Mouse (Mus musculus) layer of hippocampus, adult 8-10 months (tissue): ENCODE results near the gene Egr4. TPM values are rescaled to one million over a fixed set of nuclear protein-coding genes. Genes with fewer than 3 reads are reported as not detected.

Experiments
- DNase-seq, 2 experiments: peaks; one replicate each; pipeline ENCODE4 v3.0.0; 2022; ENCODE audit warnings: low spot score in 2 of 2
- total RNA-seq, 4 experiments: library from RNA; stranded (reverse); gene quantifications; 2 replicates each; pipeline ENCODE4 v1.2.4; 2022

Gene Egr4
- total RNA-seq, 4 experiments from 2014 or later, result 18.5 to 24.4 (median 20.1) TPM

DNA sequence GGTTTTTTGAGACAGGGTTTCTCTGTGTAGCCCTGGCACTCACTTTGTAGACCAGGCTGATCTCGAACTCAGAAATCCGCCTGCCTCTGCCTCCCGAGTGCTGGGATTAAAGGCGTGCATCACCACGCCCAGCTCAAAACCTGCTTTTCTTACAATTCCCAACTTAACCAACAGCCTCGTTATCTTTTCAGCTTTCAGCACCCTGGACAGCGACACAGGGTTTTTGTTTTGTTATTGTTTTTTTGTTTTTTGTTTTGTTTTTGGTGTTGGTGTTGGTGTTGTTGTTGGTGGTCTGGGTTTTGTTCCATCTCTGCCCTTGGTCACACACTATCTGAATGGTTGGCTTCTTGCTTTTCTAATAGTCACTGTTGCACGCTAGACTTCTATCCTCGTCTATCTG, 15.2 kb downstream of the Egr4 start:
- no peak for DNase-seq

- no peak for DNase-seq
These were observed 16.4 kb downstream of the Egr4 start for GRCm38 (mm10) chr6:85496976-85497375.

DNA sequence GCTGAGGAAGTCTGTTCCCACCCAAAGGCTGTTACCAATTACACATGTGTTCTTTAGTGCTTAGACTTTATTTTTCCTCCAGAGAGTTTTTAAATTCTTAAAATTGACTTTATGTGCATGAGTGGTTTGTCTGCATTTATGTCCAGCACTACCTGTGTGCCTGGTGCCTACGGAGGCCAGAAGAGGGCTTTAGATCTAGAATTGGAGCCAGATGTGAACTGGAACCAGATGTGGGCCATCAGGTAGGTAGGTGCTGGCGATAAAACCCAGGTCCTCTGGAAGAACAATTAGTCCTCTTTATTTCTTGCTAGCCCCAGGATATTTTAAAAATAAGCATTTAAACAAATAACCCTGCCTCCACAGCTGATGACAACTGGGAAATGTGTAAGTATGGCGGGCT, 21.8 kb downstream of the Egr4 start:
- DNase-seq, result no peak

- DNase-seq, result no peak
These were observed 23.1 kb downstream of the Egr4 start for GRCm38 (mm10) chr6:85490252-85490651.

DNA sequence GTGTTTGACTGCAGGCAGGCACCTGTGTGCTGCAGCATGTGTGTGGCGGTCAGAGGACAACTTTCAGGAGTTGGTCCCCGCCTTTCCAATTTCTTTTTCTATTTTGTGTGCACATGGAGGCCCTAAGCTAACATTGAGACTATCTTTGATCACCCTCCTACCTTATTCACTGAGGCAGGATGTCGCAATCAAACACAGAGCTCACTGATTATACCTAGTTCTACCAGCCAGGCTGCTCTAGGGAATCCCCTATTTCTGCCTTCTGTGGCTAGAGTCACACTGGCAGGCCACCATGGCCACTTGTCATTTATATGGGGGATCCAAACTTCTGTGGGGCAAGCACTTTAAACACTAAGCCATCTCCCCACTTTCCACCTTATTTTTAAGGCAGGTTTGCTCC, 23.7 kb downstream of the Egr4 start:
- no peak for DNase-seq

- no peak for DNase-seq
These were observed 24.9 kb downstream of the Egr4 start for GRCm38 (mm10) chr6:85488510-85488909.

GRCm38 (mm10) chr6:85485738-85486137, 27.7 kb downstream of the Egr4 start:
- DNase-seq, result no peak

GRCm38 (mm10) chr6:85483843-85484721, 29.3 kb downstream of the Egr4 start:
- no peak for DNase-seq

GRCm38 (mm10) chr6:85480685-85481084, 32.7 kb downstream of the Egr4 start:
- no peak for DNase-seq

GRCm38 (mm10) chr6:85479979-85480378, 33.4 kb downstream of the Egr4 start:
- no peak for DNase-seq

DNA sequence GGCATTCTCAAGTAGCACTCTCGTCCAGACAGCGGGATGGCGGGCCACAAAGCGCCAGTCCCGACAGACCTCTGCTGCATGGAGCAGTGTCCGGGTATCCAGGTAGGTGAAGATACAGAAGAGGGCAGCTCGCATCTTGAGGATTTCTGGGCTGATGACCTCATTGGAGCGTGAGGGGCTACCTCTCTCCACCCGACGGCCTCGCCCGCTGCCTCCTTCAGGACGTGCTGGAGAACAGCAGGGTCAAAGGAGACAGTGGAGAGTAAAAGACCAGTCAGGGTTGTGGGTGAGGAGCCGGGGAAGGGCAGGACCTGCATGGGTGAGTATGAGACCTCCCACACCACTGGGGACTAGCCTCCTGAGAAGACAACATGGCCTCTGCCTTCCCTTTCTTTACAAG, 35.0 kb downstream of the Egr4 start:
- no peak for DNase-seq

- DNase-seq, result no peak
These were observed 35.9 kb downstream of the Egr4 start for GRCm38 (mm10) chr6:85477366-85477917.

DNA sequence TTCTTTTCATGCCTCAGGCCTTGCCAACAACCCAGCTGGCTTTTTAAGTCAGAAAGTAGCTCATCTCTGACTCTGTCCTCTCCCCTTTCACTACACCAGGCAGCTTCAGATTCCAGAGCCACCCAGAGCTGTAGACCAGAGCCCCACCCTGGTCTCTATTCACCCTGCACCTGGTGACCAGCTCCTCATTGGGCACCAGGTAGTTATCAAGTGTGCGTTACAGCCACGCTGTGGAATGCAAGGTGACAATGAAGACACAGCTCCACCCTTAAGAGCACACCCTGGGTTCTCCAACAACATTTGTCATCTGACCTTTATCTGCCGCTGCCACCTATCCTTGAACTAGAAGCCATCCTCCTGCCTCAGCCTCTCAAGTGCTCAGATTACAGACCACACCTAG, 37.8 kb downstream of the Egr4 start:
- DNase-seq, result no peak

GRCm38 (mm10) chr6:85472542-85472941, 40.8 kb downstream of the Egr4 start:
- DNase-seq, result no peak

DNA sequence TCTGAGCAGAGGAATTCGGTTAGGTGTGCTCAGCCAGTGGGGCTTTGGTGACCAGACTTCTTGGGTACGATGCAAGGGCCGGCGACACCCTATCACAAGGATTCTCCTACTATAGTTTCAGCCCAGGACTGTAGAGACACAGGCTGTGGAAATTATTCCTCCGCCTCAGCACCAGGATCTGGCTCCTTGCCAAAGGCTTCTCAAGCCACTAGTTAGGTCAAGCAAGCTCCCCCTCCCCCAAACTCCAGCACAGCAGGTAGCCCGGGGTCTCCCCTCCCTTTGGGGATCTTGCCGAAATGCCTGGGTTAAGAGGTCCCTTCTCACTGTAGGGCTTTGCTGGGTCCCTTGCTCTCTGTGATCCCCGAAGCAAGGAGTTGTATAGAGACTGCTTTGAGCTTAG, 41.4 kb downstream of the Egr4 start:
- no peak for DNase-seq

GRCm38 (mm10) chr6:85469660-85470430, 43.5 kb downstream of the Egr4 start:
- DNase-seq, result no peak

GRCm38 (mm10) chr6:85465381-85465780, 48.0 kb downstream of the Egr4 start:
- DNase-seq, result no peak

Other genes starting within 250 kb of the Egr4 start
- gene Sfxn5, start 180.2 kb downstream of the Egr4 start, total RNA-seq, result 100 to 1,000 TPM; 176 to 205 (median 188) TPM
- gene Rab11fip5, start 139.0 kb downstream of the Egr4 start, total RNA-seq, result 10 to 100 TPM; 62.8 to 68.1 (median 65.7) TPM
- gene Noto, start 89.7 kb downstream of the Egr4 start, total RNA-seq, result not detected
- gene Smyd5, start 81.6 kb downstream of the Egr4 start, total RNA-seq, result 10 to 100 TPM; 49.4 to 57.5 (median 53.2) TPM
- gene Cct7, start 62.1 kb downstream of the Egr4 start, total RNA-seq, result 100 to 1,000 TPM; 214 to 247 (median 220) TPM
- gene Pradc1, start 61.6 kb downstream of the Egr4 start, total RNA-seq, result 10 to 100 TPM; 18.0 to 20.9 (median 18.0) TPM
- 10 to 100 TPM; 68.2 to 87.1 (median 81.3) TPM for gene Fbxo41, start 10.6 kb downstream of the Egr4 start, total RNA-seq
- 10 to 100 TPM in 1 of 4 experiments, 1 to 10 TPM in 3; 7.2 to 10.1 (median 8.4) TPM for gene Alms1, start 73.9 kb upstream of the Egr4 start, total RNA-seq
- 1 to 10 TPM; 4.1 to 5.6 (median 4.7) TPM for gene Nat8f7, start 199.6 kb upstream of the Egr4 start, total RNA-seq